Mouse (Mus musculus) liver, postnatal 0 days (tissue): ENCODE results near the gene Slc9a6.

ENCODE experiments used
- CTCF ChIP-seq: sonication (generic); IDR thresholded peaks from 2 replicates; pipeline ENCODE4 v1.5.1; 2016; ENCODE audit warnings: antibody characterized with exemption, low read depth
- EP300 ChIP-seq: IDR thresholded peaks from 2 replicates; pipeline ENCODE4 v1.6.1; 2016; ENCODE audit warnings: antibody characterized with exemption, low read depth, mild to moderate bottlenecking

DNA sequence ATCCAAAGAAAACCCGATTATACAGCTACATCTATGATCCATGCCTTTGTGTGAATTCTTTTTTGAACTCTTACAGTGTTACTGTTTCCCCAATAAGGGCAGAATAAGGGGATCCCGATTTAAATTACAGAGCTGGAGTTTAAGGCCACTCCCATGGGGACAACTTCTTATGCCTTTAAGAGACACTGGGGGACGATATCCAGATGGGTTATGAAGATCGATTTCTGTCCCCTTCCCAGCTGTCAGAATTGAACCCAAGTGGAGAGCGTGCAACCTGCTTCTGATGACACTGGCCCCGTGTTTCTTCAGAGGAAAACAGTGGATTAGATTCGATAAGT, 303 bp upstream of the Slc9a6 start:
- TF ChIP-seq CTCF (no peak), EP300 (no peak)
